Mouse (Mus musculus) erythroblast, embryonic 14.5 days (primary cell): ENCODE results near the gene Glb1l. TPM values are rescaled to one million over a fixed set of nuclear protein-coding genes. Genes with fewer than 3 reads are reported as not detected.
"Not testable (repeated sequence)": the region's sequence is repeated elsewhere in the genome, so short reads cannot be mapped to it uniquely, and the experiment has no call there.

ENCODE experiments used
- H3K27me3 ChIP-seq: 2 replicates; pipeline ENCODE4 v1.6.1; 2012; ENCODE audit warnings: inconsistent platforms; ENCODE audit not compliant: control insufficient read depth
- H3K36me3 ChIP-seq: 2 replicates; pipeline ENCODE4 v1.6.1; 2012; ENCODE audit warnings: mild to moderate bottlenecking, inconsistent platforms; ENCODE audit not compliant: control insufficient read depth
- H3K4me1 ChIP-seq: 2 replicates; pipeline ENCODE4 v1.6.1; 2012; ENCODE audit warnings: inconsistent platforms; ENCODE audit not compliant: control insufficient read depth
- H3K4me3 ChIP-seq: replicated peaks from 2 replicates; pipeline ENCODE3; 2012; ENCODE audit warnings: moderate library complexity, mild to moderate bottlenecking, inconsistent platforms
- H3K9me3 ChIP-seq: 2 replicates; pipeline ENCODE4 v1.6.1; 2012; ENCODE audit warnings: low read length, inconsistent platforms, mixed read lengths; ENCODE audit not compliant: control insufficient read depth
- GATA1 ChIP-seq: IDR thresholded peaks from 2 replicates; pipeline ENCODE4 v1.6.1; 2012; ENCODE audit warnings: low read length, inconsistent platforms, mixed read lengths
- TAL1 ChIP-seq: IDR thresholded peaks from 3 replicates; pipeline ENCODE4 v1.6.1; 2012; ENCODE audit warnings: low read length, inconsistent platforms, mixed read lengths
- polyA plus RNA-seq: library from polyadenylated mRNA; stranded (reverse); fragments of >175 nt; gene quantifications from 2 replicates; pipeline ENCODE4 v1.2.3, GENCODE M21; 2012

Glb1l gene
- polyA plus RNA-seq, 1 experiment = 0.02 TPM

GRCm38 (mm10) chr1:75248041-75248772, 37.6 kb upstream of the Glb1l start:
- Histone ChIP-seq H3K4me3 (no peak overlapping the region), H3K27me3 (no peaks in the 10 kb centered on the region), H3K36me3 (peaks cover 42% of the 10 kb centered on the region), H3K9me3 (no peaks in the 10 kb centered on the region), H3K4me1 (peaks cover 77% of the 10 kb centered on the region)
- TF ChIP-seq GATA1 (no peak), TAL1 (no peak)

GRCm38 (mm10) chr1:75247071-75247930, 36.7 kb upstream of the Glb1l start:
- Histone ChIP-seq H3K4me3 (no peak overlapping the region), H3K36me3 (peaks cover 51% of the 10 kb centered on the region), H3K27me3 (no peaks in the 10 kb centered on the region), H3K9me3 (no peaks in the 10 kb centered on the region), H3K4me1 (peaks cover 70% of the 10 kb centered on the region)
- TF ChIP-seq TAL1 = no peak
- no peak for TF ChIP-seq GATA1

GRCm38 (mm10) chr1:75244836-75245235, 34.2 kb upstream of the Glb1l start:
- Histone ChIP-seq H3K4me1 (peaks cover 61% of the 10 kb centered on the region), H3K27me3 (no peaks in the 10 kb centered on the region), H3K4me3 (no peak overlapping the region), H3K36me3 (peaks cover 76% of the 10 kb centered on the region), H3K9me3 (no peaks in the 10 kb centered on the region)
- TF ChIP-seq GATA1 (no peak), TAL1 (no peak)

- no peaks in the 10 kb centered on the region for H3K27me3 ChIP-seq
- H3K4me3 ChIP-seq = no peak overlapping the region
- peaks cover 81% of the 10 kb centered on the region for H3K36me3 ChIP-seq
- peaks cover 61% of the 10 kb centered on the region for H3K4me1 ChIP-seq
- no peaks in the 10 kb centered on the region for H3K9me3 ChIP-seq
- TF ChIP-seq GATA1 = no peak
- TF ChIP-seq TAL1 = no peak
These were observed 33.7 kb upstream of the Glb1l start for GRCm38 (mm10) chr1:75244175-75244826.

- Histone ChIP-seq H3K27me3 (no peaks in the 10 kb centered on the region), H3K9me3 (no peaks in the 10 kb centered on the region), H3K36me3 (peaks cover 90% of the 10 kb centered on the region), H3K4me1 (peaks cover 64% of the 10 kb centered on the region), H3K4me3 (no peak overlapping the region)
- TF ChIP-seq GATA1 = no peak
- no peak for TF ChIP-seq TAL1
These were observed 32.8 kb upstream of the Glb1l start for GRCm38 (mm10) chr1:75243411-75243810.

- H3K36me3 ChIP-seq = peaks cover 75% of the 10 kb centered on the region
- no peak overlapping the region for H3K4me3 ChIP-seq
- TF ChIP-seq TAL1 (no peak), GATA1 (no peak)
- no peaks in the 10 kb centered on the region for H3K27me3 ChIP-seq
- H3K9me3 ChIP-seq = no peaks in the 10 kb centered on the region
- peaks cover 72% of the 10 kb centered on the region for H3K4me1 ChIP-seq
These were observed 29.0 kb upstream of the Glb1l start for GRCm38 (mm10) chr1:75239591-75239990.

- H3K4me1 ChIP-seq = peaks cover 82% of the 10 kb centered on the region
- no peaks in the 10 kb centered on the region for H3K27me3 ChIP-seq
- H3K36me3 ChIP-seq = peaks cover 43% of the 10 kb centered on the region
- no peaks in the 10 kb centered on the region for H3K9me3 ChIP-seq
- TF ChIP-seq GATA1 (peak; percentile 95), TAL1 (peak; percentile 92)
- H3K4me3 ChIP-seq = peak within 1 kb of the TSS; percentile 69
These were observed 25.8 kb upstream of the Glb1l start, which contains the start of gene Dnajb2 for GRCm38 (mm10) chr1:75236117-75237050. TSS of gene Dnajb2 (plus strand) at chr1:75236406.

GRCm38 (mm10) chr1:75234606-75235005, 24.0 kb upstream of the Glb1l start:
- Histone ChIP-seq H3K36me3 (peaks cover 25% of the 10 kb centered on the region), H3K27me3 (no peaks in the 10 kb centered on the region), H3K4me3 (peak overlapping the region; percentile 69), H3K9me3 (no peaks in the 10 kb centered on the region), H3K4me1 (peaks cover 89% of the 10 kb centered on the region)
- no peak for TF ChIP-seq TAL1
- TF ChIP-seq GATA1 = no peak

GRCm38 (mm10) chr1:75232489-75232888, 21.9 kb upstream of the Glb1l start:
- not testable (repeated sequence) for H3K4me3 ChIP-seq, H3K36me3 ChIP-seq, H3K9me3 ChIP-seq, H3K27me3 ChIP-seq
- H3K4me1 ChIP-seq = peaks cover 89% of the 10 kb centered on the region
